Mouse (Mus musculus) small intestine, adult 2 months (tissue): ENCODE measurements around the gene Capn8.

Experiments
- CTCF ChIP-seq: fragments of 200-500 bp; IDR thresholded peaks from 2 replicates; pipeline ENCODE4 v1.5.1; 2012; ENCODE audit warnings: low read depth, mild to moderate bottlenecking, control low read depth, inconsistent platforms, low read length, moderate library complexity, mixed read lengths; ENCODE audit not compliant: insufficient replicate concordance, insufficient read length; ENCODE audit errors: extremely low read depth
- POLR2A ChIP-seq: fragments of 200-500 bp; IDR thresholded peaks from 2 replicates; pipeline ENCODE4 v1.6.1; 2012; ENCODE audit warnings: low read depth, mild to moderate bottlenecking, control low read depth, inconsistent platforms, low read length, moderate library complexity

GRCm38 (mm10) chr1:182639456-182639855 lies 74.6 kb downstream of the Capn8 start:
- TF ChIP-seq POLR2A (no peak), CTCF (no peak)
